Mouse (Mus musculus) bone marrow macrophage, adult 2 months (primary cell): Measurements from ENCODE around the gene Mras.

Experiments
- CTCF ChIP-seq: IDR thresholded peaks from 2 replicates; pipeline ENCODE4 v1.5.1; 2012; ENCODE audit warnings: low read depth, mild to moderate bottlenecking, low read length, moderate library complexity
- POLR2A ChIP-seq: IDR thresholded peaks from 2 replicates; pipeline ENCODE4 v1.6.1; 2012; ENCODE audit warnings: mild to moderate bottlenecking, low read depth, low read length, borderline replicate concordance

DNA sequence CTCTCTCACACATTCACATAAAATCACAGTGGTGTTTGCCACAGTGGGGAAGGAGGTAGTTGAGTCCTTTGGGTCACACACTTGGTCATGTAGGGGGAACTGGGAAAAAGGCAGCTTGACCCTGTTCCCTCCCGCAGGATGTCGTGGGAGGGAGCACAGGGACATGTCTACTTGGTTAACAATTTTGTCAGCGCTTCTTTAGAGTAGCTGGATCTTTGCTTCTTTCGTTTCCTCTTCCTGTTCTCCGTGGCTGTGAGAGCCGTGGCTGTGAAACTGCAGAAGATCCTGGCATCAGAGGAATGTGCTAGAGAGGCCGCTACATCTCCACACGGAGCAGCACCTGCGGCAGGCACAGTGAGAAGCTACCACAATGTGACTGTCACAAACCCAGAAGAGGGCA, 54.6 kb downstream of the Mras start:
- no peak for TF ChIP-seq POLR2A
- TF ChIP-seq CTCF, result no peak
